Mouse (Mus musculus) heart, embryonic 12.5 days (tissue): ENCODE data around the gene A1bg. TPM values are rescaled to one million over a fixed set of nuclear protein-coding genes. Genes with fewer than 3 reads are reported as not detected.
A peak's percentile ranks its signal among the peaks of the same experiment; 100 is the strongest.

Experiments
- ATAC-seq: fragments of 200-750 bp; cut with Nextera tagmentation; 2 replicates; pipeline ENCODE4 v1.8.0; 2017; ENCODE audit warnings: moderate TSS enrichment, moderate library complexity; ENCODE audit not compliant: insufficient number of reproducible peaks, low FRiP score
- H3K27ac ChIP-seq: fragments of 300-500 bp; sonication (generic); 2 replicates; pipeline ENCODE4 v1.5.1; 2016; ENCODE audit warnings: mild to moderate bottlenecking, moderate library complexity; ENCODE audit not compliant: poor library complexity, severe bottlenecking
- H3K27me3 ChIP-seq: fragments of 300-500 bp; sonication (generic); replicated peaks from 2 replicates; pipeline ENCODE4 v1.6.1; 2016; ENCODE audit warnings: mild to moderate bottlenecking, moderate library complexity
- H3K36me3 ChIP-seq: fragments of 300-500 bp; sonication (generic); 2 replicates; pipeline ENCODE4 v1.6.1; 2016; ENCODE audit warnings: mild to moderate bottlenecking, moderate library complexity
- H3K4me1 ChIP-seq: fragments of 300-500 bp; sonication (generic); replicated peaks from 2 replicates; pipeline ENCODE4 v1.6.1; 2016; ENCODE audit warnings: mild to moderate bottlenecking
- H3K4me2 ChIP-seq: fragments of 300-500 bp; sonication (generic); 2 replicates; pipeline ENCODE4 v1.6.1; 2016; ENCODE audit warnings: mild to moderate bottlenecking, moderate library complexity
- H3K4me3 ChIP-seq: fragments of 300-500 bp; sonication (generic); 2 replicates; pipeline ENCODE4 v1.5.1; 2016; ENCODE audit warnings: mild to moderate bottlenecking
- H3K9ac ChIP-seq: fragments of 300-500 bp; sonication (generic); 2 replicates; pipeline ENCODE4 v1.6.1; 2016; ENCODE audit warnings: mild to moderate bottlenecking, moderate library complexity
- H3K9me3 ChIP-seq: fragments of 300-500 bp; sonication (generic); replicated peaks from 2 replicates; pipeline ENCODE4 v1.6.1; 2016; ENCODE audit warnings: mild to moderate bottlenecking, moderate library complexity
- WGBS: fragments of 180-500 bp; shearing (Covaris S2); methylation state at CpG from one replicate; pipeline ENCODE4 v1.1.7; 2016; 5-methylcytosine and 5-hydroxymethylcytosine counted together
- polyA plus RNA-seq: library from polyadenylated mRNA; unstranded; fragments of >200 nt; fragmentation: Nextera tagmentation; extraction: Ambion mirVana; gene quantifications from 2 replicates; pipeline ENCODE4 v1.2.1, GENCODE M21; 2016

The A1bg gene
- polyA plus RNA-seq, 1 experiment from 2014 or later: not detected

DNA sequence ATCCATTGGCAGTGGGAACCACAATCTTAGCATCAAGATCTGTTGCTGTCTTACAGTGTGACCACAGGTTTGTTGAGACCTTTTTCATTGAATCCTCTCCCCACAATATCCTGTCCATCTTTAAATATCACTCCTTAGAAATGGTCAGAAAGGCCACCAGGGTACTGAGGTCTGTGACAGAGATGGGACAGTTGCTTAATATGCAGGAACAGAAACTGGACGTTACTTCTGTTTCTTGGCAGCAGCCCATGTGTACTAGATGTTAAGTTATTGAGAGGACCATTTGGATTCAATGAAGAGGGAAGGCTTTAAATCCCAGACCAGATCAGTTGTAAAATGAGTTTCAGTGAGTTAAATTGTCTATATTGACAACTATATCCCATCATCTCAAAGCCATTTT, 67.7 kb downstream of the A1bg start:
- Histone ChIP-seq H3K9ac (no peak overlapping the region), H3K4me3 (no peak overlapping the region), H3K4me2 (no peak overlapping the region), H3K4me1 (peaks cover 15% of the 10 kb centered on the region), H3K27me3 (no peaks in the 10 kb centered on the region), H3K9me3 (no peaks in the 10 kb centered on the region), H3K36me3 (no peaks in the 10 kb centered on the region), H3K27ac (no peak overlapping the region)
- ATAC-seq: no peak
- WGBS: 79% methylated on average over 1 of the region's 1 CpGs

DNA sequence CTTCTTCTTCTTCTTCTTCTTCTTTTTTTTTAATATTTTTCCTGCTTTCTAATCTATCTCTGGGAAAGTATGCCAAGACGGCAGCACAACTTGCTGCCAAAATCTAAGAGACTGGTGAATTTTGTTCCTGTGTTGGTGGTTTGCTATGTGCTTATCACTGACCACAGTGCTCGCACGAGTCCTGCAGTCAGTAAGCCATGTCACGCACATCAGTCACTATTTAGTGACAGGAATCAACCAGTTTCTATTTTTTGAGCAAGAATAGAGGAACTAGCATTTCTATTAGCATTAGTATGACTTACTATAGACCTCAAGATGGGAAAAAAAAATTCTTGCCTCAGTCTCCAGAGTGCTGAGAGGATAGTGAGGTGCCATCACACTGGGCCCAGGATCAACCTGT, 68.7 kb downstream of the A1bg start:
- Histone ChIP-seq H3K9ac (no peak overlapping the region), H3K9me3 (no peaks in the 10 kb centered on the region), H3K27ac (0 out of 2 replicates have a peak overlapping the region, but pooled peaks have one; percentile 47), H3K4me1 (peaks cover 24% of the 10 kb centered on the region), H3K4me3 (no peak overlapping the region), H3K27me3 (no peaks in the 10 kb centered on the region), H3K4me2 (no peak overlapping the region), H3K36me3 (no peaks in the 10 kb centered on the region)
- WGBS: 47% methylated on average over 4 of the region's 4 CpGs
- ATAC-seq: no peak

DNA sequence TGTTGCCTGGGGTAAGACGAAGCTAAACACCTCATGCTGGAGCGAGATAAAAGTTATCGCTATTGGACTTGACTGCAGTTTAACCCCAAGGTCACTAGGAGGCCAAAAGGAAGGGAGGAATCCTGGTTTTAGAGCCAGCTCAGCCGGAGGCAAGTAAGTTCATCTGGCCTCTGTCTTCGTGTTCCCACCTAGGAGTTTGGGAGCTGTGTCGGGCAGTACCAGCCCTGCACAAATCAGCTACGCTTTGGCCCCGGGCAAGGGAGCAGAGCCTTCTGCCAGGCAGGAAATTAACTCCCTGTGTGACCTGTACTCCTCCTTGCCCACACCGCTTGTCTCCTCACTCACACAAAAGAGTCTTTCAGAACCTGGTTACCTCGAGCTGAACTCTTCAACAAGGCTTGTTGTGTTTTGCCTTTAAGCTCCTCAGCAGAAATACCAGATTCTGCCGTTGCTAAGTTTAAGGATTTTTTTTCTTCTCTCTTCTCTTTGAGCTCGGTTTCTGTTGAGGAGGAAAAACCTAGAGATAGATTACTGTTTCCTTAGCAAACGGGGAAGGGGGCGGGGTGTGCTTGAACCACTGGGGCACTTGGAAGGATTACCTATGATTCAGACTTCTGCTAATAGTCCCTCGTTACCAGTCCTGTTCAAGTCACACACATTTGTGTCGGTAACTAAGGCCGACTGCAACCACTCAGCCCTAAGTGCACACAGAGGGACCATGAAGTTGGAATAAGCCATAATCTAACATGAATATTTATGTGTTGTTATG, 69.4 kb downstream of the A1bg start, which contains the start of gene Fam84b:
Gene Fam84b (minus strand): TSS at position 548 of the 769 bp plus-strand sequence.
- WGBS: 22% methylated on average over 17 of the region's 17 CpGs
- Histone ChIP-seq H3K4me1 (peaks cover 26% of the 10 kb centered on the region), H3K4me3 (no peak within 1 kb of the TSS), H3K36me3 (no peaks in the 10 kb centered on the region), H3K9ac (no peak within 1 kb of the TSS), H3K4me2 (peak within 1 kb of the TSS; percentile 35; the same call in 1 of the 2 replicates), H3K27me3 (no peaks in the 10 kb centered on the region), H3K9me3 (no peaks in the 10 kb centered on the region), H3K27ac (peak within 1 kb of the TSS; percentile 47; the same call in 1 of the 2 replicates)
- peak; percentile 39; the same call in 1 of the 2 replicates for ATAC-seq

DNA sequence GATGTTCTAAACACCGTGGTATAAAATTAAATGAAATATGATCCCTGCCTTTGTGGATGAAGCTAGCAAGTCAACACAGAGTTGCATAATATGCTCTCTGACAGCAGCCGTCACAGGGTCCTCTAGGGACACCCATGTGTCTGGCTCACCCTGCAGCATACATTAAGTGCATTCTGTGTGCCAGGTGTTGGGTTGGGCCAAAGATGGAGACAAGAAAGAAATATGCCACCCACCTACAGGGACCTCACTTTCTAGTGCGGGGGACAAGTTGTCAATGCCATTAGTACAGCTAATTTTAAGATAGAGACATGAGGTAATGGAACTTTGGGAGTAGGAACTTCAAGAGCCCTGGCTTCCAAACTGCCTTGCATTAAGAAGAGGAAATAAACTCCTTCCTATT, 74.2 kb downstream of the A1bg start:
- 66% methylated on average over 3 of the region's 3 CpGs for WGBS
- Histone ChIP-seq H3K4me2 (no peak overlapping the region), H3K9ac (no peak overlapping the region)

More for the DNA sequence above, 74.2 kb downstream of the A1bg start:
- Histone ChIP-seq H3K27me3 (no peaks in the 10 kb centered on the region), H3K27ac (no peak overlapping the region), H3K4me1 (peaks cover 31% of the 10 kb centered on the region), H3K4me3 (no peak overlapping the region), H3K36me3 (no peaks in the 10 kb centered on the region), H3K9me3 (no peaks in the 10 kb centered on the region)
- no peak for ATAC-seq

Other genes with a start within 250 kb of the A1bg start
- gene Fam84b, start 69.2 kb downstream of the A1bg start, polyA plus RNA-seq: 13.2 and 13.6 TPM in 2 replicates